Mouse (Mus musculus): ENCODE measurements at regions not wholly inside any gene's neighbourhood (a gene's known extent, or its start where the extent isn't known, plus 50 kb on each side); places are given as distances from the start of the nearest gene placed in this dataset.
"Not testable (repeated sequence)": the region's sequence is repeated elsewhere in the genome, so short reads cannot be mapped to it uniquely, and the experiment has no call there.

GRCm38 (mm10) chr17:35758769-35759168 lies 54.3 kb upstream of the Ddr1 start:
- peak; percentile 73 for ATAC-seq (replicated peaks; ENCODE audit: low FRiP score, poor library complexity, severe bottlenecking)

- no peak for ATAC-seq (replicated peaks; ENCODE audit: low FRiP score, poor library complexity, severe bottlenecking)
These were observed 55.3 kb upstream of the Ddr1 start for GRCm38 (mm10) chr17:35759740-35760139.

GRCm38 (mm10) chr17:35762614-35763013 lies 58.2 kb upstream of the Ddr1 start:
- no peak for ATAC-seq (replicated peaks; ENCODE audit: low FRiP score, poor library complexity, severe bottlenecking)

GRCm38 (mm10) chr17:35763101-35763500 lies 58.4 kb upstream of the Ier3 start:
- ATAC-seq (replicated peaks; ENCODE audit: low FRiP score, poor library complexity, severe bottlenecking) = no peak

GRCm38 (mm10) chr17:35763866-35764265 lies 57.6 kb upstream of the Ier3 start:
- peak; percentile 83 for ATAC-seq (replicated peaks; ENCODE audit: low FRiP score, poor library complexity, severe bottlenecking)

- ATAC-seq (replicated peaks; ENCODE audit: low FRiP score, poor library complexity, severe bottlenecking) = no peak
These were observed 55.1 kb upstream of the Ier3 start for GRCm38 (mm10) chr17:35766406-35766805.

- ATAC-seq (replicated peaks; ENCODE audit: low FRiP score, poor library complexity, severe bottlenecking) = no peak
These were observed 52.1 kb upstream of the Ier3 start for GRCm38 (mm10) chr17:35769175-35769960.

- ATAC-seq (replicated peaks; ENCODE audit: low FRiP score, poor library complexity, severe bottlenecking) = not testable (repeated sequence)
These were observed 51.6 kb upstream of the Ier3 start for GRCm38 (mm10) chr17:35769961-35770276.

- ATAC-seq (replicated peaks; ENCODE audit: low FRiP score, poor library complexity, severe bottlenecking) = no peak
These were observed 50.9 kb upstream of the Ier3 start for GRCm38 (mm10) chr17:35770599-35770998.

GRCm38 (mm10) chr17:35771656-35772405 lies 49.7 kb upstream of the Ier3 start:
- no peak for ATAC-seq (replicated peaks; ENCODE audit: low FRiP score, poor library complexity, severe bottlenecking)
